Mouse (Mus musculus): ENCODE results near the gene Cnnm2. TPM values are rescaled to one million over a fixed set of nuclear protein-coding genes. Genes with fewer than 3 reads are reported as not detected.

Cnnm2 gene
- polyA plus RNA-seq, 1 experiment from 2014 or later: 2.4 TPM

DNA sequence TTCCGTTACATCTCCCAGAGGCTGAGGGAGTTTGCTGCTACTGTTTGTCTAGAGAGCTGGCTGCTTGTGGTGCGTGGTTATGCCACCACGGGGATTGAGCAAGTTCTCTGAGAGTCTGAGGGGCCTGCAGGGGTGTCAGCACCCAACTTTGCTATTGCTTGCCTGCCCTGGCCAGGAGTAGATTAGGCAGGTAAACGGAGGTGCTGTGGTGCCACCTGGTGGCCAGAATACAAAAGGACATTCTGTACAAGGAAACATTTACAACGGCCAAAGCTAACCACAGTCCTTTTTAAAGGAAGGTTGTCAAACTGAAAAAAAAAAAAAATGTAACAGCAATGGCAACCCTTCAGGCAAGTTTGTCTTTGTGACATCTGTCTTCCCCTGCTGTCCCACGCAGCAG lies 108.1 kb downstream of the Cnnm2 start:
- no peaks in the 10 kb centered on the region for H3K9me3 ChIP-seq (replicated peaks)

DNA sequence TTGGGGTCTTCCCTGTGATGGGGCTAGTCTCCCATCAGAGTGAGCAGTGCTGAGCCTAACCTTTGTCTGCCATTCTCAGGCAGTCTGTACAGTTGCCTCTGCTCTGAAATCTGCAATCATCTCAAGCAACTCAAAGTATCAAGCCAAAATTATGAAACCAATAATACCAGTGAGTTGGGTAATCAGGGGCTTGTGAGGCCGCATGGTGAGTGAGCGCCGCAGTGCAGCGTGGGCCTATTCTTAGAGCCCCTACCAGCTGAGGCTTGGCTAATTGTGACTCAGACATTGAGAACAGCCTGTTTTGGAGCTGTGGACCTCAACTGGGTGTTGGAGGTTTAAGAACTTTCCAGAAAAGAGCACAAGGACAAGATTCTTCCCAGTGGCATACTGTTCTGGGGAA lies 109.7 kb downstream of the Cnnm2 start:
- H3K4me2 ChIP-seq: no peak overlapping the region
- H3K9me3 ChIP-seq (replicated peaks): no peaks in the 10 kb centered on the region
- H3K36me3 ChIP-seq: no peaks in the 10 kb centered on the region
- H3K4me1 ChIP-seq (replicated peaks): peaks cover 2% of the 10 kb centered on the region; the same call in 1 of the 2 replicates
- WGBS: 95% methylated on average over 4 of the region's 4 CpGs
- no peak overlapping the region for H3K9ac ChIP-seq
- no peak overlapping the region for H3K4me3 ChIP-seq
- no peaks in the 10 kb centered on the region for H3K27me3 ChIP-seq
- H3K27ac ChIP-seq: no peak overlapping the region
- no peak for ATAC-seq (replicated peaks; ENCODE audit: insufficient number of reproducible peaks, insufficient read depth, low FRiP score, low read depth)

More for the DNA sequence above, 108.1 kb downstream of the Cnnm2 start:
- peaks cover 7% of the 10 kb centered on the region for H3K4me1 ChIP-seq (replicated peaks)
- no peak overlapping the region for H3K9ac ChIP-seq
- H3K27ac ChIP-seq: no peak overlapping the region
- ATAC-seq (replicated peaks; ENCODE audit: insufficient number of reproducible peaks, insufficient read depth, low FRiP score, low read depth): no peak
- 7% methylated on average over 6 of the region's 6 CpGs for WGBS
- no peaks in the 10 kb centered on the region for H3K27me3 ChIP-seq
- H3K4me2 ChIP-seq: no peak overlapping the region
- H3K4me3 ChIP-seq: no peak overlapping the region
- H3K36me3 ChIP-seq: no peaks in the 10 kb centered on the region

DNA sequence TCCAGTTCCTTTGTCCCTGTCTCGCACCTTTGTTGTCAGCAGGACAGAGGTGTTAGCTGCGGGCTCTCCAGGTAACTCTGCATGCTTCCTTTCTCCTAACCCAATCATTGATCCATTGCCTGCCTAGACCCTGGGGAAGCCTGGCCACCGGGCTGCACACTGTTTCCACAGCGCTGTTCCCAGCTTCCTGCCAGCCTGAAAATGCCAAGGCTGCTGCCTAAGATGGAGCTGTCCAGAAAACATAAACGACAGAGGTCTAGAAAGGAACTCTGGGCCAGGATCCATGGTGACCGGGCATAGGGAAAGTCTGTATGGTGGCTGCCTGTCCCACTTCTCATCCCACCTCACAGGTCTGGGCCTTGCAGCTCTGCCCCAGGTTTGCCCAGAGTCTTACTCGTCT lies 110.3 kb downstream of the Cnnm2 start:
- Histone ChIP-seq H3K27me3 (no peaks in the 10 kb centered on the region), H3K27ac (no peak overlapping the region), H3K9ac (no peak overlapping the region), H3K4me3 (no peak overlapping the region), H3K4me1 (replicated peaks) (peaks cover 2% of the 10 kb centered on the region; the same call in 1 of the 2 replicates), H3K9me3 (replicated peaks) (no peaks in the 10 kb centered on the region), H3K36me3 (no peaks in the 10 kb centered on the region), H3K4me2 (no peak overlapping the region)
- 64% methylated on average over 7 of the region's 7 CpGs for WGBS
- no peak for ATAC-seq (replicated peaks; ENCODE audit: insufficient number of reproducible peaks, insufficient read depth, low FRiP score, low read depth)

DNA sequence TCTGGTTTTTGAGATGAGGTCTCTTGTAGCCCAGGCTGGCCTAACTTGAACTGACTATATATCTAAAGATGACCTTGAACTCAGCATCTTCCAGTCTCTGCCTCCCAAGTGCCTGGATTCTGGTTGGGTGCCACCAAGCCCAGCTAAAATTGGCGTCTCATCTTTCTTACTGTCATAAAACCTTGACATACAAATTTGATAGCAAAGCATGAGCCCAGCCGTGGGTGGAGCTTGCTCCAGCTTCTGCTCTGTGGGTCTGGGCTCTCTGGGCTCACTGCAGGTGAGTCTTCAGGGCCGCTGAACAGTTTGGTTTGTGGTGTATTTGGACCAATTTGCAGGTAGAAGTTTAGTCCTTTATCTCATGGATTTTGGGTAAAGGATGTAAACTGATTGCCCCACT lies 112.5 kb downstream of the Cnnm2 start:
- Histone ChIP-seq H3K9me3 (replicated peaks) (no peaks in the 10 kb centered on the region), H3K9ac (no peak overlapping the region), H3K4me2 (no peak overlapping the region), H3K4me1 (replicated peaks) (peaks cover 2% of the 10 kb centered on the region; the same call in 1 of the 2 replicates), H3K27ac (no peak overlapping the region), H3K27me3 (no peaks in the 10 kb centered on the region), H3K36me3 (no peaks in the 10 kb centered on the region), H3K4me3 (no peak overlapping the region)
- no peak for ATAC-seq (replicated peaks; ENCODE audit: insufficient number of reproducible peaks, insufficient read depth, low FRiP score, low read depth)
- 79% methylated on average over 3 of the region's 3 CpGs for WGBS

DNA sequence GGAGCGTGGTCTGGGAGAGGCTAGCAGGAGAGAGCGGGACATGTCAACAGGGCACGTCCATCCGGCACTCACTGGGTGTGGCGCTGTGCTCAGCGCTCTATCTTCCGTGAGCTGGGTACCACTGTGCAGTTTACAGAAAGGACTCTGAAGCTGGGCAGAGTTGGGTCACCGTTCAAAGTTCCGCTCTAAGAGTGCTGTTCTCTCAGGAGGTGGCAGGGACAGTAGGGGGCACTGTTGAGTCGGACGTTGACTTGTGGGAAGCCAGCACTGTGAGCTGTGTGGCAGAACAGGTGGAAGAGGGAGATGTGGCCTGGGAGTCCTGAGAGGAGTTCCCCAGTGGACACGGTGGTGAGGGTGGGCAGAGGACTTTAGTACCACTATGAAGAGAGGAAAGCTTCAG lies 114.4 kb downstream of the Cnnm2 start:
- Histone ChIP-seq H3K9me3 (replicated peaks) (no peaks in the 10 kb centered on the region), H3K4me2 (no peak overlapping the region), H3K36me3 (no peaks in the 10 kb centered on the region), H3K4me1 (replicated peaks) (no peaks in the 10 kb centered on the region), H3K27ac (no peak overlapping the region), H3K27me3 (no peaks in the 10 kb centered on the region), H3K9ac (no peak overlapping the region), H3K4me3 (no peak overlapping the region)
- 38% methylated on average over 12 of the region's 12 CpGs for WGBS
- ATAC-seq (replicated peaks; ENCODE audit: insufficient number of reproducible peaks, insufficient read depth, low FRiP score, low read depth): 0 out of 2 replicates have a peak, but pooled peaks have one; percentile 57

DNA sequence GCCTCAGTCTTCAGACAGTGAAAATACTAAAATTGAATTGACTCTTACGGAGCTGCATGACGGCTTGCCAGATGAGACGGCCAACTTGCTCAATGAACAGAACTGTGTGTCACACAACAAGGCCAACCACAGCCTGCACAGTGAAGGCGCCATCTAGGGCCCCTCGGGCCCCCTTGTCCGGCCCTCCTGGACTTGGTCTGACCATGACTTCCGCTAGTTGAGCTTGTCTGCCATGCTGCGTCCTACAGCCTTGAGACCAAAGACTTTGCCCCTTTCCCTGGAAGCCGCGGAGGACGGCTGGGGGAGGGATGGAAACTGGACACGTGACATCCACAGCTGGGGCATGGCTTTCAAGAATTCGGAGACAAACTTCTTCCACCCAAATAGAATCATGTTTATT lies 116.5 kb downstream of the Cnnm2 start:
- Histone ChIP-seq H3K36me3 (no peaks in the 10 kb centered on the region), H3K4me2 (no peak overlapping the region), H3K9ac (no peak overlapping the region), H3K4me3 (no peak overlapping the region), H3K27me3 (no peaks in the 10 kb centered on the region), H3K27ac (no peak overlapping the region), H3K9me3 (replicated peaks) (no peaks in the 10 kb centered on the region), H3K4me1 (replicated peaks) (no peaks in the 10 kb centered on the region)
- ATAC-seq (replicated peaks; ENCODE audit: insufficient number of reproducible peaks, insufficient read depth, low FRiP score, low read depth): no peak
- WGBS: 82% methylated on average over 13 of the region's 13 CpGs

DNA sequence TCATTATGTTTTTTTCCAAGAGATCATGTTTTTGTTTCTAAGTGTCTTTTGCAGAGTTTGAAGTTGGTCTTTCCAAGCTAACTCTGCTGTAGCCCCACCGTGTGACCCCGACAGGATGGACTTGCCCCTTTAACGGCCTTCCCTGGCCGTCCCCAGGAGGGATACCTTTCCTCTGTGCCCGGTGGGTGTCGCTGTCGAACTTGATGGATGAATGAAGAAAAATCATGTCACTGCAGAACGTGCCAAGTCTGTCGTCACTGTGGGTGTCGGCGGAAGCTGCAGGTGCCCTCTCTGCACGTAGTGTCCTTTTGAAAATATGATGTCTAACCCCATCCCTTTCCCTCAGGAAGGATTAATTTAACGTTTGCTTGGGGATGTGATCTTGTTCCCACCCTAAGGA lies 117.0 kb downstream of the Cnnm2 start:
- no peaks in the 10 kb centered on the region for H3K9me3 ChIP-seq (replicated peaks)
- 46% methylated on average over 13 of the region's 13 CpGs for WGBS
- no peaks in the 10 kb centered on the region; the same call in 1 of the 2 replicates for H3K36me3 ChIP-seq
- no peak overlapping the region for H3K4me2 ChIP-seq
- H3K27me3 ChIP-seq: no peaks in the 10 kb centered on the region
- no peak overlapping the region for H3K27ac ChIP-seq
- H3K4me1 ChIP-seq (replicated peaks): no peaks in the 10 kb centered on the region
- H3K9ac ChIP-seq: no peak overlapping the region
- ATAC-seq (replicated peaks; ENCODE audit: insufficient number of reproducible peaks, insufficient read depth, low FRiP score, low read depth): no peak
- no peak overlapping the region for H3K4me3 ChIP-seq

DNA sequence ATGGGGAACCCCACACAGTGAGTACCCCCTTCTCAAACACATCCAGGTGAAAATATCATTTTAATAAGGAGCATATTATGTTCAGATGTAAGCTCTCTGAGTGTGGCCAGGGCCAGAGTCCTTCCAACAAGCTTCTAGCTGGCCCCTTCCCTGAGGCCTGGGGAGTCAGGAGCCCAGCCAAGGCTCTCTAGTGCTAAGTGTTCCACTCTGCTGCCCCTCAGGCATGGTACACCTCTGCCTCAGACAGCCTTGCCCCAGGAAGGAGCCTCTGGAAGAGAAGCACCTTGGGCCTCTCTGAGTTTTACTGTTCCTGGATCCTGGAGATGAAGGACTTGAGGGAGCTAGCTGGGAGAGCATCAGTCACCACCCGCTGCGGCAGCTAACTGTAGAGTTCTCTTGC lies 118.5 kb downstream of the Cnnm2 start:
- Histone ChIP-seq H3K9ac (no peak overlapping the region), H3K4me3 (no peak overlapping the region), H3K27me3 (no peaks in the 10 kb centered on the region), H3K4me1 (replicated peaks) (no peaks in the 10 kb centered on the region), H3K4me2 (no peak overlapping the region), H3K36me3 (peaks cover 3% of the 10 kb centered on the region; the same call in 1 of the 2 replicates), H3K27ac (no peak overlapping the region), H3K9me3 (replicated peaks) (no peaks in the 10 kb centered on the region)
- WGBS: 92% methylated on average over 2 of the region's 2 CpGs
- no peak for ATAC-seq (replicated peaks; ENCODE audit: insufficient number of reproducible peaks, insufficient read depth, low FRiP score, low read depth)

DNA sequence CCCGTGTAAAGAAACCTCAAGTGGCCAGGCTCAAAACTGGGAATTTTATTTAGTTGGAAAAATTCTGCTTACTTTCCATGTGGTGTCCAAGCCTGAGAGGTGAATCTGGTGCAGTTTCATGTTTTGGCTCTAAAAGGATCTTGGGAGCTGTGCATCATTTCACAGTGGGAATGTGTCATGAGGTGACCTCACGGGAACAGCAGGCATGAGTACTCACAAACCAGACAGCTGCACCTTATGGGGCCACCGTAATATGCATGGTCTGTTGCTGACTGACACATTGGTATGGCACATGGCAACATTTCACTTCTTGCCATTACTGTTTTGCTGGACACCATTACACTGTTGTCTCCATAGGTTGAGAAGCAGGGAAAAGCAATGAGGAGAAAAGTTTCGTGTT lies 124.0 kb downstream of the Cnnm2 start:
- no peak for ATAC-seq (replicated peaks; ENCODE audit: insufficient number of reproducible peaks, insufficient read depth, low FRiP score, low read depth)
- no peaks in the 10 kb centered on the region for H3K9me3 ChIP-seq (replicated peaks)
- H3K4me1 ChIP-seq (replicated peaks): no peaks in the 10 kb centered on the region
- no peak overlapping the region for H3K4me2 ChIP-seq
- no peak overlapping the region for H3K4me3 ChIP-seq
- H3K27me3 ChIP-seq: no peaks in the 10 kb centered on the region
- WGBS: 87% methylated on average over 4 of the region's 4 CpGs
- peaks cover 53% of the 10 kb centered on the region for H3K36me3 ChIP-seq
- H3K9ac ChIP-seq: no peak overlapping the region
- no peak overlapping the region for H3K27ac ChIP-seq

DNA sequence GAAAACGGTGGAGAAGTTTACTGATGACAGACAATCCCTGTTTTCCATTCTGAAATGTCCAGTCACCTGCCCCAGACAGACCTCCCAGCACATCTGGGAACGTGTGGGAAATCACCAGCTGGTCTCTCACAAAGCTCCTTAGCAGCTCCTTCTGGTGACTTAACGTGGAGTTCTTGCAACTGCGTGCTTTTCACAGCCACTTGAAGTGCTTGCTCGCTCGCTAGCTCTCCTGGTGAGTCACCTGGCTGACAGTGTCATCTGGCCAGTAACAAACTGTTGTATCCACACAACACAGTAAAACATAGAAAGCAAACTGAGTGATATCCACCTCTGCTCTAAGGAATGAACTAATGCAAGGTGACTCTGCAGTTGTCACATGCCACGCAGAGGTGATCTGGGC lies 125.4 kb downstream of the Cnnm2 start:
- Histone ChIP-seq H3K4me1 (replicated peaks) (no peaks in the 10 kb centered on the region), H3K9me3 (replicated peaks) (no peaks in the 10 kb centered on the region), H3K4me2 (no peak overlapping the region), H3K9ac (no peak overlapping the region), H3K27me3 (no peaks in the 10 kb centered on the region), H3K27ac (no peak overlapping the region), H3K36me3 (peaks cover 65% of the 10 kb centered on the region), H3K4me3 (no peak overlapping the region)
- no peak for ATAC-seq (replicated peaks; ENCODE audit: insufficient number of reproducible peaks, insufficient read depth, low FRiP score, low read depth)
- WGBS: 77% methylated on average over 7 of the region's 7 CpGs

DNA sequence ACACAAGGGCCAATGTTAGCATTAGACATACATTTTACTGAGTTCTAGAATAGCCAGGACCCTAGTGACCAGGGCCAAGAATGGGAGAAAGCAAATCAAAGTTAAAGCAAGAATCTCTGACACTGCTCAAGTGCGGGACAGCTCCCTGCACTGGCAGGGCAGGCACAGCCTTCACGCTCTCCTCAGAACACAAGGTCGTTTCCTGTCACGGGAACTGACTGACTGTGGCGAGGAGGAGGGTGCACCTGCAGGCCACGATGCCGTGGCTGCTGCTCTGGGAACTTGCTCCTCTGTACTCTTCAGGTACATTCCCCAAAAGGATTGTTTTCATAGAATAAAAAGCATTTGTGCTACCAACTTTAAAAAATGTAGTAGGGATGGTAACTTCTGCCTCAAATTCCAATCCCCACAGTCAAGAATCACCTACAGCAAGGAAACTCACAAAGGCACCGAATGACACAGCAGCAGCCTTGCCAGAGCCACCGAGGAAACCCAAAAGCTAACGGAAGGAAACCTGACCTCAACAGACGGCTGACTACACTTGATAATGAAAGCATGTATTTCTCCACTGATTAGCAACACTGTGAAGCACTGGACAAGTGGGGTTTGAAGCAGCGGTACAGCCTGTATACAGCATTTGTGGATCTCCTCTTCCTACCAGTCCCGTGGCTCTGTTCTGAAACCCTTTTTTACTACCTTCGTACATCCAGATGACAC lies 126.6 kb downstream of the Cnnm2 start:
- peaks cover 77% of the 10 kb centered on the region for H3K36me3 ChIP-seq
- H3K4me3 ChIP-seq: no peak overlapping the region
- H3K4me1 ChIP-seq (replicated peaks): no peaks in the 10 kb centered on the region
- no peaks in the 10 kb centered on the region for H3K9me3 ChIP-seq (replicated peaks)
- H3K27me3 ChIP-seq: no peaks in the 10 kb centered on the region
- whole genome bisulfite sequencing: 47% methylated on average over 14 of the region's 14 CpGs
- H3K27ac ChIP-seq: peak overlapping the region; percentile 24
- no peak overlapping the region for H3K4me2 ChIP-seq
- H3K9ac ChIP-seq: no peak overlapping the region
- ATAC-seq (replicated peaks; ENCODE audit: insufficient number of reproducible peaks, insufficient read depth, low FRiP score, low read depth): no peak

DNA sequence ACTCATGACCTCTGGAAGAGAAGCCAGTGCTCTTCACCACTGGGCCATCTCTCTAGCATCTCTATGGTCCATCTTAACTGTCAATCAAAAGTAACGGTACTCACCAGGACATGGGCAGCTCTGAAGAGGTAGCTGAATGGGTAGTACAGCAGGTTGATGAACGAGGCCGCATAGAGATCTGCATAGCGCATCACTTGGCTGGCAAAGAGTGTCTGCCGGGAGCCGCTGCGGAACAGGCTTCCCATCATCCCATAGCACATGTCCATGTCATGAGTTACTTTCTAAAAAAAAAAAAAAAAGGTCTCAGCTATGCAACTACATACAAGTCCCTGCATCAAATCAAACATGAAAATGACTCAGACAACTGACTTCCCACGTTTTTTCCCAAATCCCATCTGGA lies 128.3 kb downstream of the Cnnm2 start:
- H3K4me3 ChIP-seq: no peak overlapping the region
- no peaks in the 10 kb centered on the region for H3K4me1 ChIP-seq (replicated peaks)
- no peak overlapping the region for H3K27ac ChIP-seq
- H3K4me2 ChIP-seq: no peak overlapping the region
- WGBS: 90% methylated on average over 8 of the region's 8 CpGs
- H3K36me3 ChIP-seq: peaks cover 84% of the 10 kb centered on the region
- ATAC-seq (replicated peaks; ENCODE audit: insufficient number of reproducible peaks, insufficient read depth, low FRiP score, low read depth): no peak
- H3K9ac ChIP-seq: no peak overlapping the region
- no peaks in the 10 kb centered on the region for H3K27me3 ChIP-seq
- H3K9me3 ChIP-seq (replicated peaks): no peaks in the 10 kb centered on the region

All from heart, embryonic 15.5 days (tissue).